Mouse (Mus musculus) liver, postnatal 0 days (tissue): ENCODE data around the gene Clec2h. TPM values are rescaled to one million over a fixed set of nuclear protein-coding genes. Genes with fewer than 3 reads are reported as not detected.
"Not testable (repeated sequence)": the region's sequence is repeated elsewhere in the genome, so short reads cannot be mapped to it uniquely, and the experiment has no call there.

Experiments used
- ATAC-seq: fragments of 200-750 bp; cut with Nextera tagmentation; 2 replicates; pipeline ENCODE4 v1.8.0; 2017; ENCODE audit warnings: mild to moderate bottlenecking, moderate library complexity
- DNase-seq: peaks from one replicate; pipeline ENCODE4 v3.0.0-alpha.2; 2016
- H3K27ac ChIP-seq: fragments of 300-500 bp; sonication (generic); 2 replicates; pipeline ENCODE4 v1.5.1; 2014; ENCODE audit warnings: antibody characterized with exemption, moderate library complexity, mild to moderate bottlenecking, low read depth
- H3K27me3 ChIP-seq: fragments of 300-500 bp; sonication (generic); 2 replicates; pipeline ENCODE4 v1.6.1; 2014; ENCODE audit warnings: low read length, control low read depth, mixed read lengths; ENCODE audit not compliant: insufficient read depth
- H3K36me3 ChIP-seq: fragments of 300-500 bp; sonication (generic); replicated peaks from 2 replicates; pipeline ENCODE4 v1.6.1; 2014; ENCODE audit warnings: mild to moderate bottlenecking, control low read depth, low read length, moderate library complexity, mixed read lengths; ENCODE audit not compliant: insufficient read depth
- H3K4me1 ChIP-seq: fragments of 300-500 bp; sonication (generic); 2 replicates; pipeline ENCODE4 v1.6.1; 2014; ENCODE audit warnings: antibody characterized with exemption, mild to moderate bottlenecking, control low read depth; ENCODE audit not compliant: insufficient read depth
- H3K4me2 ChIP-seq: fragments of 300-500 bp; sonication (generic); 2 replicates; pipeline ENCODE4 v1.6.1; 2014; ENCODE audit warnings: low read depth, mild to moderate bottlenecking, low read length, moderate library complexity, mixed read lengths
- H3K4me3 ChIP-seq: fragments of 300-500 bp; sonication (generic); 2 replicates; pipeline ENCODE4 v1.5.1; 2014; ENCODE audit warnings: low read depth, low read length
- H3K9ac ChIP-seq: fragments of 300-500 bp; sonication (generic); replicated peaks from 2 replicates; pipeline ENCODE4 v1.6.1; 2014; ENCODE audit warnings: mild to moderate bottlenecking, moderate library complexity
- H3K9me3 ChIP-seq: fragments of 300-500 bp; sonication (generic); 2 replicates; pipeline ENCODE4 v1.6.1; 2016; ENCODE audit warnings: mild to moderate bottlenecking, control low read depth, low read length, mixed read lengths
- CTCF ChIP-seq: sonication (generic); IDR thresholded peaks from 2 replicates; pipeline ENCODE4 v1.5.1; 2016; ENCODE audit warnings: antibody characterized with exemption, low read depth
- EP300 ChIP-seq: IDR thresholded peaks from 2 replicates; pipeline ENCODE4 v1.6.1; 2016; ENCODE audit warnings: antibody characterized with exemption, low read depth, mild to moderate bottlenecking
- whole genome bisulfite sequencing: fragments of 180-500 bp; shearing (Covaris S2); extraction: QIAGEN DNeasy Blood & Tissue Kit; methylation state at CpG from one replicate; pipeline ENCODE4 v1.1.7; 2014; ENCODE audit not compliant: insufficient replicate concordance; 5-methylcytosine and 5-hydroxymethylcytosine counted together
- polyA plus RNA-seq: library from polyadenylated mRNA; unstranded; fragments of >200 nt; fragmentation: Nextera tagmentation; extraction: Ambion mirVana; gene quantifications from 2 replicates; pipeline ENCODE4 v1.2.1, GENCODE M21; 2015

The Clec2h gene
- polyA plus RNA-seq, 1 experiment from 2014 or later: 0.33 TPM

DNA sequence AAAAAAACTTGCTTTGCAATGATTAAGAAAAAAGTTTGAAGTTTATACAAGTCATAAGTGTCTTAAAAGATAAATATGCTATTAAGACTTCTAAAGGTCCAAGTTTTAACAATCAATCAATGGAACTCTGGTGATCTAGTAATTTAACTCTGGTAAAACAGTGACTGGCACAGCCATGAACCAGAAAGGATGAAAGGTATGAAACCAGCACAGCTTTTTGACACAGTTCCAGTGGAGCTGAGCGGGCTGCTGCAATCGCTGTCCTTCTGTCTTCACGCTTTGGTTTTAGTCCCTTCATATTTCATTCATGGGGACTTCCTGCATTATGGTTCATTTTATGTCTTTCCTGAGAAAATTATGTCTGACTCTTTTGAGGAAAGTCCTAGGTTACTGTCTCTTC is 12.5 kb upstream of the Clec2h start:
- no peak overlapping the region for H3K4me2 ChIP-seq
- H3K4me3 ChIP-seq: no peak overlapping the region
- no peaks in the 10 kb centered on the region for H3K27me3 ChIP-seq
- no peak for ATAC-seq
- TF ChIP-seq CTCF (no peak), EP300 (no peak)
- H3K27ac ChIP-seq: peak overlapping the region; percentile 11; the same call in 1 of the 2 replicates
- WGBS: 68% methylated on average over 3 of the region's 3 CpGs
- no peak for DNase-seq
- H3K36me3 ChIP-seq: no peaks in the 10 kb centered on the region
- no peak overlapping the region for H3K9ac ChIP-seq
- peaks cover 2% of the 10 kb centered on the region; the same call in 1 of the 2 replicates for H3K4me1 ChIP-seq
- H3K9me3 ChIP-seq: no peaks in the 10 kb centered on the region

DNA sequence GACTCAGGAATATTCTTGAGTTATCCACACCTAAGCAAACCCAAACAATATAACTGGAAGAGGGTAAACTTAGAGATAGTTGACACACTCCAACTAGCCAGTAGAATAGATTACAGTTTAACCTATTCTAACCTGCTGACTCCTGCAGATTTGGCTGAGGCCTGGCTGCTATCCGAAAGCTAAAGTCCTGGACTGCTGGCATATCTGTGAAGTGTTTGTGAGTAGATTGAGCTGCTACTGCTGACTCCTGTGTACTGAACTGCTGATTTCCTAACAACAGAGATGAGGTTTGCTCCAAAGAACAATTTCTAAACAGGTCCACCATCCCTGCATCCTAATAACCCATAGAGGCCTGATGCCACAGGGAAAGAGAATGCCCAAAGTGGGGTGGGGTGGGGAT is 12.0 kb upstream of the Clec2h start:
- WGBS: 54% methylated on average over 1 of the region's 1 CpGs
- no peak overlapping the region for H3K4me2 ChIP-seq
- H3K4me1 ChIP-seq: peaks cover 2% of the 10 kb centered on the region; the same call in 1 of the 2 replicates
- no peak overlapping the region for H3K9ac ChIP-seq
- H3K27me3 ChIP-seq: no peaks in the 10 kb centered on the region
- TF ChIP-seq CTCF (no peak), EP300 (no peak)
- H3K27ac ChIP-seq: peak overlapping the region; percentile 11; the same call in 1 of the 2 replicates
- ATAC-seq (peak; percentile 74), DNase-seq (no peak)
- H3K36me3 ChIP-seq: no peaks in the 10 kb centered on the region
- no peaks in the 10 kb centered on the region for H3K9me3 ChIP-seq
- H3K4me3 ChIP-seq: no peak overlapping the region

DNA sequence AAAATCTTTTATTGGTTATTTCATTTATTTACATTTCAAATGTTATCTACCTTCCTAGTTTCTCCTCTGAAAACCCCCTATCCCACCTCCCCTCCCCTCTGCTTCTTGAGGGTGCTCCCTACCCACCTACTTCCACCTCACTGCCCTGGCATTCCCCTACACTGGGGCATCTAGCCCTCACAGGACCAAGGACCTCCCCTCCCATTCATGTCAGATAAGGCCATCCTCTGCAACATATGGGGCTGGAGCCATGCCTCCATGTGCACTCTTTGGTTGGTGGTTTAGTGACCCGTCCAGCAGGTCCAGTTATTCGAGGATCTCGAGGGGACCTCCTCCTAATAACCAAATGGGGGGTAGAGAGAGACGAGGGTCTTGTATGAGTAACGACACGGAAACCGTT is 11.4 kb upstream of the Clec2h start:
- 88% methylated on average over 4 of the region's 7 CpGs for whole genome bisulfite sequencing
- ATAC-seq, H3K4me3 ChIP-seq, H3K27me3 ChIP-seq, H3K4me2 ChIP-seq, H3K9ac ChIP-seq, H3K9me3 ChIP-seq, H3K36me3 ChIP-seq, DNase-seq, H3K4me1 ChIP-seq, H3K27ac ChIP-seq: not testable (repeated sequence)

DNA sequence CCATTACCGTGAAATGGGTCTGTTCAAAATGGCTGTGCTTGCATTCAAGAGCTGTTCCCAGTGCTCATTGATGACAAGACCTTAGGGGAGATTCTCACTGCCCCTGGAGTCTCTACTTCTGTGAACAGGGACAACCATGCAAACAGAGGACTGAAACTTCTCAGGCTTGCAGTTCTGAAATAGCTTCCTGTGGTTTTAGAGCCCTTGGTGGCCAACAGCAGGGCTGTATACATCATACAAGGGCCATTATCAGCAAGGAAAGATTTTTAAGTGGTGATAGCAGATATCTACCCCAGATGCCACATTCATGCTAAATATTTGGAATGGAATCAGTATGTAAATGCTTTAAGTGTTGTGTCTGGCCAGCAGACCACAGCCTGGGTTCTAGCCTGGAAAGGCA is 9.2 kb upstream of the Clec2h start:
- Histone ChIP-seq H3K36me3 (no peaks in the 10 kb centered on the region), H3K9ac (no peak overlapping the region), H3K4me3 (no peak overlapping the region), H3K27me3 (no peaks in the 10 kb centered on the region), H3K4me2 (no peak overlapping the region), H3K9me3 (no peaks in the 10 kb centered on the region), H3K4me1 (peaks cover 2% of the 10 kb centered on the region; the same call in 1 of the 2 replicates), H3K27ac (no peak overlapping the region)
- no peak for DNase-seq
- no peak for TF ChIP-seq CTCF
- no peak for TF ChIP-seq EP300
- WGBS: 67% methylated on average over 1 of the region's 1 CpGs
- ATAC-seq: no peak

DNA sequence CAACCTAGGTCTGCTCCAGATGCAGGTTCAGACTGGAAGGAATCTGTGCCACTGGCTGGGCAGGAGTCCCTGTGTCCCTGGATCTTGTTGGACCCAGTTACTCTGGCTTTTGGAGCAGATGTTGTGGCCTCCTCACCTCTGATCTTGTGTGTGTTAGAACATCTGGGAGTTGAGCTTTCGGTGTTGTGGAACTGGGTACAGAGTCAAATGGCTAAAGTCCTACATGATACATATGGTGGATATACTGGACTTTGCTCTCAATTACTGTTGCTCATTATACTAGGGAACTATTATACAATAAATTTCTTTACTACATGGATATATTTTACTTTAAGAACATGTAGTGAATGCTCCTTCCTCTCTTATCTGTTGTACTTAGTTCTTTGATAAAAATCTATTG is 936 bp upstream of the Clec2h start:
- Histone ChIP-seq H3K4me1 (no peaks in the 10 kb centered on the region), H3K36me3 (no peaks in the 10 kb centered on the region), H3K4me3 (no peak overlapping the region), H3K27ac (no peak overlapping the region), H3K27me3 (no peaks in the 10 kb centered on the region), H3K4me2 (no peak overlapping the region), H3K9me3 (no peaks in the 10 kb centered on the region), H3K9ac (no peak overlapping the region)
- ATAC-seq (no peak), DNase-seq (no peak)
- 85% methylated on average over 1 of the region's 1 CpGs for WGBS
- TF ChIP-seq EP300 (no peak), CTCF (no peak)

DNA sequence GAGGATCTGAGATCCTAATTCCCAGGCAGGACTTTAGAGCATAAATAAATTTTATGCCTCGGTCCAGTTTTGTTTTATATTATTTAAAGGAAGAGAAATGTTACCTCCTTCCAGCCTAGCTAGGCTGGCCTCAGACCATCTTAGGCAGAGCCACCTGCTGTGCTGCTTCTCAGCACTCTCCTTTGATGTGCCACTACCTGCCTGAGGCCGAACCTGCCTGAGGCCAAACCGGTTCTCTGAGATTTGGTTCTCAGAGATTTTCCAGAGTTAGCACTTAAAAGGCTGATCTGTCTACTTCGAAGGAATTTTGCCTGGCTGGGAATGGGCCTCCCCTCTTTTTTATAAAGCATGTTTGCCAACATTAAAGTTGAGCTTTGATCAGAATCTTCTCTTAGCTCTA is 7.8 kb downstream of the Clec2h start:
- H3K27ac ChIP-seq: no peak overlapping the region
- no peak overlapping the region for H3K9ac ChIP-seq
- no peak overlapping the region for H3K4me2 ChIP-seq
- no peaks in the 10 kb centered on the region for H3K27me3 ChIP-seq
- ATAC-seq (no peak), DNase-seq (no peak)
- H3K4me1 ChIP-seq: no peaks in the 10 kb centered on the region
- TF ChIP-seq CTCF: no peak
- TF ChIP-seq EP300: no peak
- H3K9me3 ChIP-seq: no peaks in the 10 kb centered on the region
- 61% methylated on average over 4 of the region's 4 CpGs for WGBS
- H3K4me3 ChIP-seq: no peak overlapping the region
- H3K36me3 ChIP-seq: no peaks in the 10 kb centered on the region

DNA sequence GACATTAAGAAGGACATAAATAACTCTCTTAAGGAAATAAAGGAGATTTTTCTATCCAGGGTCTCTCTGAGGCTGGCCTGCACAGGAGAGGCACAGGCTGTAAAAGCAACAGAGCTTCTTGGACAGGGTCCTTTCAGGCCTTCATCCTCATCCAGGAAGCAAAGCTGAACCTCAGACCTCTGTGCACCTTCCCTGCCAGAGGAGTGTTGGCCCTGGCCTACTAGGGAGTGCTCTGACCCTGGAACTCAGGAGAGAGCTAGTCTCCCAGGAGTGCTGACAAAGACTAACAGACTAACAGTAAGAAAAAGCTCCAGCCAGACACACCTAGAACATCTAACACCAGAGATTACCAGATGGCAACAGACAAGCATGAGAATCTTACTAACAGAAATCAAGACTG is 17.4 kb downstream of the Clec2h start:
- Histone ChIP-seq H3K27ac (no peak overlapping the region), H3K4me1 (no peaks in the 10 kb centered on the region), H3K27me3 (no peaks in the 10 kb centered on the region), H3K4me2 (no peak overlapping the region), H3K4me3 (no peak overlapping the region), H3K36me3 (no peaks in the 10 kb centered on the region), H3K9me3 (no peaks in the 10 kb centered on the region), H3K9ac (no peak overlapping the region)
- DNase-seq (no peak), ATAC-seq (no peak)
- no peak for TF ChIP-seq CTCF
- TF ChIP-seq EP300: no peak
